Mouse (Mus musculus): ENCODE measurements at regions not wholly inside any gene's neighbourhood (a gene's known extent, or its start where the extent isn't known, plus 50 kb on each side); places are given as distances from the start of the nearest gene placed in this dataset.

GRCm38 (mm10) chr7:74224378-74224777 lies 210.9 kb upstream of the St8sia2 start:
- no peak for DNase-seq (ENCODE audit: low read depth, low spot score)

- DNase-seq (ENCODE audit: low read depth, low spot score) = peak; percentile 21
Measured at GRCm38 (mm10) chr7:74200661-74201060, 187.2 kb upstream of the St8sia2 start.

GRCm38 (mm10) chr7:74198796-74199195 lies 185.3 kb upstream of the St8sia2 start:
- no peak for DNase-seq (ENCODE audit: low read depth, low spot score)

- no peak for DNase-seq (ENCODE audit: low read depth, low spot score)
Measured at GRCm38 (mm10) chr7:74184661-74185060, 171.2 kb upstream of the St8sia2 start.

- peak; percentile 66 for DNase-seq (ENCODE audit: low read depth, low spot score)
Measured at GRCm38 (mm10) chr7:74174206-74174605, 160.7 kb upstream of the St8sia2 start.

- peak; percentile 83 for DNase-seq (ENCODE audit: low read depth, low spot score)
Measured at GRCm38 (mm10) chr7:74173230-74173612, 159.7 kb upstream of the St8sia2 start.

- peak; percentile 62 for DNase-seq (ENCODE audit: low read depth, low spot score)
Measured at GRCm38 (mm10) chr7:74172504-74173229, 159.2 kb upstream of the St8sia2 start.

GRCm38 (mm10) chr7:74151590-74151989 lies 138.1 kb upstream of the St8sia2 start:
- DNase-seq (ENCODE audit: low read depth, low spot score) = no peak

- DNase-seq (ENCODE audit: low read depth, low spot score) = no peak
Measured at GRCm38 (mm10) chr7:74143236-74143635, 129.7 kb upstream of the St8sia2 start.

GRCm38 (mm10) chr7:74138169-74138568 lies 124.7 kb upstream of the St8sia2 start:
- no peak for DNase-seq (ENCODE audit: low read depth, low spot score)

- DNase-seq (ENCODE audit: low read depth, low spot score) = no peak
Measured at GRCm38 (mm10) chr7:74130206-74130836, 116.8 kb upstream of the St8sia2 start.

- peak; percentile 51 for DNase-seq (ENCODE audit: low read depth, low spot score)
Measured at GRCm38 (mm10) chr7:74112071-74112470, 98.6 kb upstream of the St8sia2 start.

- DNase-seq (ENCODE audit: low read depth, low spot score) = no peak
Measured at GRCm38 (mm10) chr7:74108347-74108746, 94.9 kb upstream of the St8sia2 start.

GRCm38 (mm10) chr7:74107176-74107928 lies 93.9 kb upstream of the St8sia2 start:
- no peak for DNase-seq (ENCODE audit: low read depth, low spot score)

GRCm38 (mm10) chr7:74091402-74092025 lies 78.0 kb upstream of the St8sia2 start:
- DNase-seq (ENCODE audit: low read depth, low spot score) = no peak

- peak; percentile 53 for DNase-seq (ENCODE audit: low read depth, low spot score)
Measured at GRCm38 (mm10) chr7:74080846-74081235, 67.4 kb upstream of the St8sia2 start.

- peak; percentile 35 for DNase-seq (ENCODE audit: low read depth, low spot score)
Measured at GRCm38 (mm10) chr7:74080079-74080845, 66.8 kb upstream of the St8sia2 start.

- DNase-seq (ENCODE audit: low read depth, low spot score) = no peak
Measured at GRCm38 (mm10) chr7:74072632-74073031, 59.1 kb upstream of the St8sia2 start.

GRCm38 (mm10) chr7:74070836-74071235 lies 57.3 kb upstream of the St8sia2 start:
- DNase-seq (ENCODE audit: low read depth, low spot score) = no peak

GRCm38 (mm10) chr7:74065449-74066099 lies 52.1 kb upstream of the St8sia2 start:
- DNase-seq (ENCODE audit: low read depth, low spot score) = peak; percentile 56

All from forelimb bud, embryonic 11.5 days (tissue).